Mouse (Mus musculus) kidney, adult 2 months (tissue): Measurements from ENCODE around the gene Polr2a.

Experiments used
- CTCF ChIP-seq: fragments of 200-500 bp; conservative IDR thresholded peaks from 2 replicates; pipeline ENCODE4 v1.5.1; 2011; ENCODE audit warnings: low read depth, mild to moderate bottlenecking, control low read depth, low read length, moderate library complexity, mixed read lengths; ENCODE audit not compliant: insufficient read depth, insufficient read length
- POLR2A ChIP-seq: fragments of 200-500 bp; IDR thresholded peaks from one replicate; pipeline ENCODE4 v1.6.1; 2011; ENCODE audit warnings: low read depth, low read length, control low read depth

DNA sequence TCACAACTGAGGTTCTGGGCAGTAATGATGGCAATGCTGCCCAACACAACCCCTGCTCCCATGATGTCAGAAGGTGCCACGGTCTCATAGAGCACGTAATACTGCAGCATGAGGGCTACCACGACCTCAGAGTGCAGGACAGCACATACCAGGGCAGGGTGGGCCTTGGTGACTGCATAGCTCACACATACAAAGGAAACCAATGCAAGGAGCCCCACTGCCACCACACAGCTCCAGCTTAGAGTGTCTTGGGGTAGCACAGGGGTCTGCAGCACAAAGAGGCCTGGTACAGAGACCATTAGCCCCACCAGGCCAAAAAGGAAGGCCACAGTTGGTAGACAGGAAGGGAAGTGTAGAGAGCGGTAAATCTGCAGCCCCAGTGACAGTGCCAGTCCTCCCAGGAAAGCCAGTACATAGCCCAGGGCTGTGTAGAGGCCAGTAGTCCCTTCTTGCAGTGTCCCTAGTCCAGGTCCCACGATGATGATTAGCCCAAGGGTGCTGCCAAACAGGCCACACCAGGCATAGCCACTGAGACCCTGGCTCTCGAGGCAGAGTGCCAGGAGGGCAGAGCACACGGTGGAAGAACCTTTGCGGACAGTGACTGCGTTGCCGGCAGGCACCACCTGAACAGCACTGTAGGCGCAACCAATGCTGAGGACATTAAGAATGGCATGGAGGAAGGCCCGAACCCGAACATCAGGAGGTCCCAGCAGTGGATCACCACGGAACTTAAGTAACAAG lies 1.9 kb upstream of the Polr2a start:
- TF ChIP-seq CTCF (no peak), POLR2A (no peak)
